8 mouse cellular contexts compared by ENCODE assay signal in genomic region chr14:121279106-121279505, GRCm38 (mm10).
DNase-seq lines count a peak whose midpoint lies in the region; ATAC-seq and TF ChIP-seq lines count a peak whose summit lies in the region.

No protein-coding gene starts in this region.

- WGBS in embryonic facial prominence, embryonic 10.5 days, result 29% methylated on average over 6 of the region's 6 CpGs
- WGBS in midbrain, embryonic 13.5 days, result 37% methylated on average over 6 of the region's 6 CpGs
- 39% methylated on average over 6 of the region's 6 CpGs for WGBS in small intestine, adult 2 months

- H3K36me3 ChIP-seq in embryonic facial prominence, embryonic 10.5 days (replicated peaks), result peaks cover 100% of the 10 kb centered on the region
- peaks cover 79% of the 10 kb centered on the region for H3K36me3 ChIP-seq in midbrain, embryonic 13.5 days
- peaks cover 41% of the 10 kb centered on the region for H3K36me3 ChIP-seq in small intestine, adult 2 months (ENCODE audit: control insufficient read depth, insufficient read depth, low read length)

- peak; percentile 35 for DNase-seq in 3134 (ENCODE audit: extremely low read depth, insufficient read length, low spot score)
- DNase-seq in adrenal gland, postnatal 14 days, result peak; percentile 93
- peak; percentile 84 for DNase-seq in embryonic facial prominence, embryonic 10.5 days (ENCODE audit: low spot score)
- DNase-seq in heart, adult 11 months, result peak; percentile 95
- peak; percentile 66 for DNase-seq in kidney, adult 11 months
- peak; percentile 85 for DNase-seq in left cerebral cortex, postnatal 4 days

- H3K27ac ChIP-seq in embryonic facial prominence, embryonic 10.5 days (replicated peaks), result no peak overlapping the region
- H3K27ac ChIP-seq in midbrain, embryonic 13.5 days, result no peak overlapping the region
- no peak overlapping the region for H3K27ac ChIP-seq in small intestine, adult 2 months (ENCODE audit: insufficient read depth, low read depth, low read length)

- no peaks in the 10 kb centered on the region for H3K4me1 ChIP-seq in embryonic facial prominence, embryonic 10.5 days
- no peaks in the 10 kb centered on the region for H3K4me1 ChIP-seq in midbrain, embryonic 13.5 days (replicated peaks)
- no peaks in the 10 kb centered on the region for H3K4me1 ChIP-seq in small intestine, adult 2 months (ENCODE audit: control insufficient read depth, insufficient read depth, insufficient read length, low read length)

- peak; percentile 62 for ATAC-seq in midbrain, embryonic 13.5 days

- peak; percentile 89; the same call in 1 of the 2 replicates for TF ChIP-seq CTCF in small intestine, adult 2 months (IDR thresholded peaks at IDR 0.05; ENCODE audit: extremely low read depth, insufficient read length, insufficient replicate concordance, low read depth, low read length)

- H3K27me3 ChIP-seq in embryonic facial prominence, embryonic 10.5 days (replicated peaks; ENCODE audit: low read depth, poor library complexity, severe bottlenecking), result no peaks in the 10 kb centered on the region
- no peaks in the 10 kb centered on the region for H3K27me3 ChIP-seq in midbrain, embryonic 13.5 days
- no peaks in the 10 kb centered on the region for H3K27me3 ChIP-seq in small intestine, adult 2 months (ENCODE audit: control insufficient read depth, insufficient read depth, low read length)

- intact Hi-C loops in left cerebral cortex, postnatal 4 days (cut with DNase I), result loop anchor here (5.0 to 10.0 kb wide), 2 partner anchors 178 to 276 kb away; no protein-coding TSS in a partner anchor

- H3K9me3 ChIP-seq in embryonic facial prominence, embryonic 10.5 days, result no peaks in the 10 kb centered on the region
- no peaks in the 10 kb centered on the region for H3K9me3 ChIP-seq in midbrain, embryonic 13.5 days

- H3K4me3 ChIP-seq in embryonic facial prominence, embryonic 10.5 days, result no peak overlapping the region
- H3K4me3 ChIP-seq in midbrain, embryonic 13.5 days (replicated peaks), result no peak overlapping the region
- H3K4me3 ChIP-seq in small intestine, adult 2 months (ENCODE audit: low read depth, low read length), result no peak overlapping the region

- no peak overlapping the region for H3K9ac ChIP-seq in midbrain, embryonic 13.5 days (replicated peaks)

- TF ChIP-seq POLR2A in small intestine, adult 2 months (IDR thresholded peaks at IDR 0.05; ENCODE audit: low read depth, low read length), result no peak

- no peak overlapping the region for H3K4me2 ChIP-seq in midbrain, embryonic 13.5 days (replicated peaks)

Comparison
In these comparisons a context has a peak if more than half of its experiments do, and no peak if none do; other contexts are left out.
1. DNase-seq: peak in every context shown above with its lines; median percentile 95 in heart, adult 11 months; 93 in adrenal gland, postnatal 14 days; 85 in left cerebral cortex, postnatal 4 days; 84 in embryonic facial prominence, embryonic 10.5 days; 66 in kidney, adult 11 months; 35 in 3134.